ENCODE assay signal across 15 mouse cellular contexts in genomic region chr4:47329285-47329684, GRCm38 (mm10).
"Had no signal": no experiment of that assay in that cellular context is flagged by ENCODE, and none has a peak within 500 bp of the region (broad histone marks: within the 10 kb centered on the region; RNA-seq: fewer than 3 reads in every experiment).

No protein-coding gene starts in this region.

- H3K4me3 ChIP-seq: limb, embryonic 12.5 days; limb, embryonic 15.5 days had no signal

- H3K36me3 ChIP-seq: limb, embryonic 12.5 days; limb, embryonic 15.5 days had no signal

- ATAC-seq: liver, postnatal 0 days had no signal

- H3K27ac ChIP-seq: limb, embryonic 12.5 days; limb, embryonic 15.5 days; liver, embryonic 14.5 days had no signal

- H3K4me1 ChIP-seq: limb, embryonic 12.5 days had no signal

- DNase-seq: kidney, adult 11 months; kidney, adult 9 months; kidney, postnatal 10 days; kidney, postnatal 4 days; left cerebral cortex, postnatal 4 days; liver, postnatal 0 days; lung, postnatal 36 days; midbrain, embryonic 14.5 days; thymus, adult 18-20 months; thymus, postnatal 36 days had no signal

- H3K27me3 ChIP-seq: limb, embryonic 12.5 days; limb, embryonic 15.5 days had no signal

- H3K4me2 ChIP-seq: limb, embryonic 12.5 days; limb, embryonic 15.5 days; liver, embryonic 11.5 days; midbrain, embryonic 11.5 days had no signal

- H3K9me3 ChIP-seq: limb, embryonic 12.5 days; limb, embryonic 15.5 days had no signal

- H3K9ac ChIP-seq: limb, embryonic 12.5 days; limb, embryonic 15.5 days; liver, embryonic 14.5 days; liver, postnatal 0 days had no signal
